Mouse (Mus musculus) forebrain, postnatal 0 days (tissue): ENCODE results near the gene Kbtbd2. TPM values are rescaled to one million over a fixed set of nuclear protein-coding genes. Genes with fewer than 3 reads are reported as not detected.

Source experiments
- ATAC-seq: fragments of 200-750 bp; cut with Nextera tagmentation; 2 replicates; pipeline ENCODE4 v1.8.0; 2017; ENCODE audit warnings: mild to moderate bottlenecking, moderate library complexity
- DNase-seq: peaks from one replicate; pipeline ENCODE4 v3.0.0-alpha.2; 2015
- H3K27ac ChIP-seq: fragments of 300-500 bp; sonication (generic); 2 replicates; pipeline ENCODE4 v1.5.1; 2014; ENCODE audit warnings: low read depth, mild to moderate bottlenecking, antibody characterized with exemption, low read length, moderate library complexity, mixed read lengths
- H3K27me3 ChIP-seq: fragments of 300-500 bp; sonication (generic); 2 replicates; pipeline ENCODE4 v1.6.1; 2014; ENCODE audit warnings: mild to moderate bottlenecking, low read length, mixed read lengths; ENCODE audit not compliant: insufficient read depth
- H3K36me3 ChIP-seq: fragments of 300-500 bp; sonication (generic); 2 replicates; pipeline ENCODE4 v1.6.1; 2014; ENCODE audit warnings: mild to moderate bottlenecking, moderate library complexity; ENCODE audit not compliant: insufficient read depth
- H3K4me1 ChIP-seq: fragments of 300-500 bp; sonication (generic); 2 replicates; pipeline ENCODE4 v1.6.1; 2014; ENCODE audit warnings: antibody characterized with exemption; ENCODE audit not compliant: insufficient read depth
- H3K4me2 ChIP-seq: fragments of 300-500 bp; sonication (generic); 2 replicates; pipeline ENCODE4 v1.6.1; 2014; ENCODE audit warnings: low read depth, mild to moderate bottlenecking, moderate library complexity
- H3K4me3 ChIP-seq: fragments of 300-500 bp; sonication (generic); 2 replicates; pipeline ENCODE4 v1.5.1; 2014; ENCODE audit warnings: low read depth, low read length, mixed read lengths
- H3K9ac ChIP-seq: fragments of 300-500 bp; sonication (generic); 2 replicates; pipeline ENCODE4 v1.6.1; 2014; ENCODE audit warnings: mild to moderate bottlenecking
- H3K9me3 ChIP-seq: fragments of 300-500 bp; sonication (generic); 2 replicates; pipeline ENCODE4 v1.6.1; 2016; ENCODE audit warnings: low read length
- CTCF ChIP-seq: sonication (generic); IDR thresholded peaks from 2 replicates; pipeline ENCODE4 v1.5.1; 2016; ENCODE audit warnings: antibody characterized with exemption, control low read depth, low read depth
- WGBS: fragments of 180-500 bp; shearing (Covaris S2); extraction: QIAGEN DNeasy Blood & Tissue Kit; methylation state at CpG from one replicate; pipeline ENCODE4 v1.1.7; 2014; 5-methylcytosine and 5-hydroxymethylcytosine counted together
- polyA plus RNA-seq: library from polyadenylated mRNA; unstranded; fragments of >200 nt; fragmentation: Nextera tagmentation; extraction: Ambion mirVana; gene quantifications from 2 replicates; pipeline ENCODE4 v1.2.1, GENCODE M21; 2015
- total RNA-seq: library from RNA; depleted of rRNA; stranded (reverse); fragments of >200 nt; gene quantifications from 2 replicates; pipeline ENCODE4 v1.2.3, GENCODE M21; 2014

Kbtbd2 gene
- total and polyA plus RNA-seq, 2 experiments from 2014 or later = 18.7 to 57.1 TPM

DNA sequence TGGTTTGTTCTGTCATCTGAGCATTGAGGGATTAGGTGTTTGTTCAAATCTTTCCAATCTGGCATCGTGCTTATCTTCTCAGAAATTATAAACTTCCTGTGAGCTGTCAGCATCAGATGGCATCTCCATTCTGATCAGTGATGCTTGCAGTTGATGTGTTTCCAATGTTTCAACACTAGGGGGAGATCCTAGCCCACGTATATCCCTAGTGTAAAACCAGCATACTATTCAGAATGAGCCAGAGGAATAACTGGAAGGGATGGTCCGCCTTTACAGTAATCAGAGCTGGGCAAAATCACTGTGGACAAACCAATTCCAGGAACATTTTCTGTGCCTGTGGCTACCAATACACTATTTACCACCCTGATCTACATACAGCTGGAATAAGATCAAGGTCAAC lies 11.0 kb upstream of the Kbtbd2 start:
- Histone ChIP-seq H3K4me3 (no peak overlapping the region), H3K4me2 (no peak overlapping the region), H3K27me3 (no peaks in the 10 kb centered on the region), H3K9ac (no peak overlapping the region), H3K27ac (no peak overlapping the region), H3K36me3 (no peaks in the 10 kb centered on the region), H3K9me3 (no peaks in the 10 kb centered on the region), H3K4me1 (no peaks in the 10 kb centered on the region)
- TF ChIP-seq CTCF = peak; percentile 94
- DNase-seq (peak; percentile 81), ATAC-seq (peak; percentile 94)
- 6% methylated on average over 3 of the region's 3 CpGs for WGBS

GRCm38 (mm10) chr6:56806195-56806594 lies 8.6 kb upstream of the Kbtbd2 start:
- H3K4me1 ChIP-seq = no peaks in the 10 kb centered on the region
- ATAC-seq (no peak), DNase-seq (no peak)
- no peaks in the 10 kb centered on the region for H3K27me3 ChIP-seq
- no peaks in the 10 kb centered on the region for H3K9me3 ChIP-seq
- no peak overlapping the region for H3K27ac ChIP-seq
- 71% methylated on average over 2 of the region's 2 CpGs for WGBS
- no peak overlapping the region for H3K9ac ChIP-seq
- TF ChIP-seq CTCF = no peak
- H3K36me3 ChIP-seq = no peaks in the 10 kb centered on the region
- H3K4me3 ChIP-seq = no peak overlapping the region
- no peak overlapping the region for H3K4me2 ChIP-seq

DNA sequence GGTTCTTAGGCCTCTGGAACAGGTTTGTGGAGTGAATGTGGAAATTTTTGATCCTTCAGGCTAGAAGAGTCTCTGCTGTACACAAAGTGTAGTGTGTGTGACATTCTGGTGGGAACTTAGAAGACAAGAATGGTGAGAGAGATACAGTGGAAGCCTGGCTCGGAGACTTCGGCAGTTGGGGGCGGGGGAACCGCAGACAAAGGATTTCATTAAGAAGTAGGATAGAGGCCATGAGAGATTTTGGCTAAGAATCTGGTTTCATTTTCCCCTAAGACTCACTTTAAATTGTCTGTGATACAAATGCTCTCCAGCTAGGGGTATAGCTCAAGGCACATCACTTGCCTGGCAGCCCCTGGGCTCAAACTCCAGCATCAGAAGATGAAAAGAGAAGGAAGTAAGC lies 7.4 kb upstream of the Kbtbd2 start:
- Histone ChIP-seq H3K9ac (no peak overlapping the region), H3K4me2 (no peak overlapping the region), H3K36me3 (no peaks in the 10 kb centered on the region), H3K9me3 (no peaks in the 10 kb centered on the region), H3K27ac (no peak overlapping the region), H3K4me1 (no peaks in the 10 kb centered on the region), H3K4me3 (no peak overlapping the region), H3K27me3 (no peaks in the 10 kb centered on the region)
- TF ChIP-seq CTCF = no peak
- ATAC-seq (no peak), DNase-seq (no peak)
- WGBS = 74% methylated on average over 4 of the region's 4 CpGs

GRCm38 (mm10) chr6:56798152-56798465 lies 496 bp upstream of the Kbtbd2 start:
- H3K4me2 ChIP-seq = peak overlapping the region; percentile 59
- H3K27me3 ChIP-seq = no peaks in the 10 kb centered on the region
- H3K4me3 ChIP-seq = peak overlapping the region; percentile 99
- H3K4me1 ChIP-seq = peaks cover 19% of the 10 kb centered on the region
- H3K27ac ChIP-seq = peak overlapping the region; percentile 99
- no peak for TF ChIP-seq CTCF
- peak overlapping the region; percentile 97 for H3K9ac ChIP-seq
- H3K36me3 ChIP-seq = no peaks in the 10 kb centered on the region
- WGBS = 20% methylated on average over 8 of the region's 8 CpGs
- DNase-seq (no peak), ATAC-seq (no peak)
- H3K9me3 ChIP-seq = no peaks in the 10 kb centered on the region

GRCm38 (mm10) chr6:56796668-56797141 lies 908 bp downstream of the Kbtbd2 start:
- H3K4me1 ChIP-seq = peaks cover 19% of the 10 kb centered on the region
- peak overlapping the region; percentile 99 for H3K4me3 ChIP-seq
- no peaks in the 10 kb centered on the region for H3K36me3 ChIP-seq
- H3K27ac ChIP-seq = peak overlapping the region; percentile 99
- DNase-seq (peak; percentile 58), ATAC-seq (peak; percentile 15)
- H3K27me3 ChIP-seq = no peaks in the 10 kb centered on the region
- TF ChIP-seq CTCF = no peak
- H3K9me3 ChIP-seq = no peaks in the 10 kb centered on the region
- H3K9ac ChIP-seq = peak overlapping the region; percentile 97
- H3K4me2 ChIP-seq = peak overlapping the region; percentile 59
- under 1% methylated on average over 16 of the region's 16 CpGs for WGBS

- Histone ChIP-seq H3K4me1 (peaks cover 19% of the 10 kb centered on the region), H3K4me2 (peak overlapping the region; percentile 59), H3K27me3 (no peaks in the 10 kb centered on the region), H3K4me3 (peak overlapping the region; percentile 99), H3K27ac (no peak overlapping the region), H3K36me3 (no peaks in the 10 kb centered on the region), H3K9me3 (no peaks in the 10 kb centered on the region), H3K9ac (peak overlapping the region; percentile 97)
- no peak for DNase-seq
- WGBS = 3% methylated on average over 8 of the region's 8 CpGs
- no peak for TF ChIP-seq CTCF
- ATAC-seq = no peak
Observed at GRCm38 (mm10) chr6:56796232-56796631, 1.4 kb downstream of the Kbtbd2 start.

GRCm38 (mm10) chr6:56794834-56795233 lies 2.8 kb downstream of the Kbtbd2 start:
- H3K27me3 ChIP-seq = no peaks in the 10 kb centered on the region
- no peak overlapping the region for H3K9ac ChIP-seq
- WGBS = 77% methylated on average over 5 of the region's 5 CpGs
- DNase-seq (no peak), ATAC-seq (no peak)
- no peaks in the 10 kb centered on the region for H3K36me3 ChIP-seq
- no peak overlapping the region for H3K4me3 ChIP-seq
- H3K9me3 ChIP-seq = no peaks in the 10 kb centered on the region
- no peak for TF ChIP-seq CTCF
- no peak overlapping the region for H3K27ac ChIP-seq
- H3K4me2 ChIP-seq = no peak overlapping the region
- H3K4me1 ChIP-seq = peaks cover 19% of the 10 kb centered on the region
